Mouse (Mus musculus): Measurements from ENCODE around the gene Tradd. TPM values are rescaled to one million over a fixed set of nuclear protein-coding genes. Genes with fewer than 3 reads are reported as not detected.

The Tradd gene
- polyA plus RNA-seq, 1 experiment from 2014 or later = 22.9 TPM

GRCm38 (mm10) chr8:105288958-105289732 is 24.7 kb upstream of the Tradd start:
- ChIA-PET CTCF (interaction anchor here (0.9 kb wide), 1 partner anchor 168 kb away, joined by 3 read pairs; no protein-coding TSS in a partner anchor), POLR2A (interaction anchor here (1.3 to 2.4 kb wide), 2 partner anchors 15 to 24 kb away, joined by 4 to 6 read pairs; partner anchors contain the start of genes Fbxl8 and Tradd)

GRCm38 (mm10) chr8:105288231-105288630 is 23.8 kb upstream of the Tradd start:
- no peaks in the 10 kb centered on the region for H3K27me3 ChIP-seq
- ChIA-PET CTCF (no interaction called here), POLR2A (no interaction called here)
- no peak for ATAC-seq
- DNase-seq (ENCODE audit: low read depth, low spot score) = no peak
- no peak for TF ChIP-seq CTCF (IDR thresholded peaks at IDR 0.05)
- in situ Hi-C loops (cut with MboI; ENCODE audit: low pct_unique_long_range_greater_than_20kb) = no loop called here

More at GRCm38 (mm10) chr8:105288958-105289732, 24.7 kb upstream of the Tradd start:
- DNase-seq (ENCODE audit: low read depth, low spot score) (peak; percentile 84), ATAC-seq (peak; percentile 82)
- no peaks in the 10 kb centered on the region for H3K27me3 ChIP-seq
- in situ Hi-C loops (cut with MboI; ENCODE audit: low pct_unique_long_range_greater_than_20kb) = no loop called here
- TF ChIP-seq CTCF (IDR thresholded peaks at IDR 0.05) = no peak

GRCm38 (mm10) chr8:105286907-105287306 is 22.5 kb upstream of the Tradd start:
- ChIA-PET POLR2A (no interaction called here), CTCF (no interaction called here)
- in situ Hi-C loops (cut with MboI; ENCODE audit: low pct_unique_long_range_greater_than_20kb) = no loop called here
- DNase-seq (ENCODE audit: low read depth, low spot score) (no peak), ATAC-seq (no peak)
- no peak for TF ChIP-seq CTCF (IDR thresholded peaks at IDR 0.05)
- no peaks in the 10 kb centered on the region for H3K27me3 ChIP-seq

DNA sequence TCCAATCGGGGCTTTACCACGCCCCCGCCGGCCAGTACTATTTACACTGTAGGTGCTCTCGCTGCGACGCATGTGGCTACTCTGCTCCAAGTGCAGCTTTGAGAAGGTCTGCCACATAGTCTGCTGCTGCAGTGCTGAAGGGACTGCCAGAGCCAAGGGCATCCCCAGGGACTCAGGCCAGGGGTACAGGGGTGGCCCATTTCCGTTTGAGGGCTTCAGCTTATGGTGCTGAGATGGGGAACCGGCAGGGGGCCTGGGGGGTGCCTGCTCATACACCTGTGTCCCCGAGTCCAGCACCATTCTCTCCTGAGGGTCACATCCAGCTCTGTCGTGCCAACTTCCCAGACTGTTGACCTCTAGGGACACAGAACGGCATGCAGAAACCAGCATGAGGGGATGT is 21.1 kb upstream of the Tradd start:
- TF ChIP-seq CTCF (IDR thresholded peaks at IDR 0.05) = no peak
- ChIA-PET POLR2A (no interaction called here), CTCF (interaction anchor here (1.0 kb wide), 1 partner anchor 11 kb away, joined by 8 read pairs; no protein-coding TSS in a partner anchor)
- DNase-seq (ENCODE audit: low read depth, low spot score) (no peak), ATAC-seq (no peak)
- H3K27me3 ChIP-seq = no peaks in the 10 kb centered on the region
- in situ Hi-C loops (cut with MboI; ENCODE audit: low pct_unique_long_range_greater_than_20kb) = no loop called here

- DNase-seq (ENCODE audit: low read depth, low spot score) (no peak), ATAC-seq (no peak)
- in situ Hi-C loops (cut with MboI; ENCODE audit: low pct_unique_long_range_greater_than_20kb) = no loop called here
- no peak for TF ChIP-seq CTCF (IDR thresholded peaks at IDR 0.05)
- H3K27me3 ChIP-seq = no peaks in the 10 kb centered on the region
- POLR2A ChIA-PET = no interaction called here
- CTCF ChIA-PET = no interaction called here
These were observed 18.7 kb upstream of the Tradd start for GRCm38 (mm10) chr8:105283074-105283473.

DNA sequence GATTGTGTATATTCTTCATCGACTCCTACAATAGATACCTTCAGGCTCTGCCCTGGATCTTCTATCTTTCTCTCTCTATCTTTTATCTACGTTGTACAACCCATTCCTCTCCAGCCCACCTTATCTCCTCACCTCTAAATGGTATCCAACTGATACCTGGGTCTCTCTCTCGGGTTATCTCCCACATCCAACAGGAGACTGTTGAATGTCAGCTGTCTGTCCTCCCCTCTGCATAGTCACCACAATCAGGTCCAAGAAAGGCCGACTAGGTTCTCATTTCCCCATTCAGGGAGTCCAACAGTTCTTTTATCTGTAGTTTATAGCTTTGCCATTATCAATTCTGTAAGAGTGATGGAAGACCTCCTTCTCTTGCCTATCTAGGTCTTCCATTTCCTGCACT is 17.8 kb upstream of the Tradd start:
- no peak for TF ChIP-seq CTCF (IDR thresholded peaks at IDR 0.05)
- no peak for ATAC-seq
- ChIA-PET CTCF (no interaction called here), POLR2A (no interaction called here)
- no peak for DNase-seq (ENCODE audit: low read depth, low spot score)
- no peaks in the 10 kb centered on the region for H3K27me3 ChIP-seq
- in situ Hi-C loops (cut with MboI; ENCODE audit: low pct_unique_long_range_greater_than_20kb) = no loop called here

DNA sequence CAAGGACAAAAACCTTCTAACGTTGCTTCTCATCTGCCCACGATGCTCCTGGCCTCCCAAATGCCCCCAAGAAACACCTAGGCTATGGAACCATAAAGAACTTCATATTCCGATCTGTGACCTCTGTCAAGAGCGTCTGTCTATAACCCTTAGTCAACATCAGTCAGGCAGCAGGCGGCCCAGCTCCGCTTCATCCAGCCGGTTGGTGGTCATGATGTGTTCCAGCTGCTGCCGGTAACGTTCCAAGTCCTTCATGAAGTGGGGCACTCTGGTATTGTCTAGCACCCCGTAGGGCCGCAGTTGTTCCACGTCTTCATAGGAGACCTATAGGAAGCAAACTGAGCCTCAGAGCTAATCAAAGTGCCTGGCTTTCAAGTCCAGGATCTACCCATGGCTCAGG is 17.4 kb upstream of the Tradd start:
- ATAC-seq = no peak
- TF ChIP-seq CTCF (IDR thresholded peaks at IDR 0.05) = no peak
- H3K27me3 ChIP-seq = no peaks in the 10 kb centered on the region
- DNase-seq (ENCODE audit: low read depth, low spot score) = no peak
- ChIA-PET CTCF (no interaction called here), POLR2A (no interaction called here)
- in situ Hi-C loops (cut with MboI; ENCODE audit: low pct_unique_long_range_greater_than_20kb) = no loop called here

DNA sequence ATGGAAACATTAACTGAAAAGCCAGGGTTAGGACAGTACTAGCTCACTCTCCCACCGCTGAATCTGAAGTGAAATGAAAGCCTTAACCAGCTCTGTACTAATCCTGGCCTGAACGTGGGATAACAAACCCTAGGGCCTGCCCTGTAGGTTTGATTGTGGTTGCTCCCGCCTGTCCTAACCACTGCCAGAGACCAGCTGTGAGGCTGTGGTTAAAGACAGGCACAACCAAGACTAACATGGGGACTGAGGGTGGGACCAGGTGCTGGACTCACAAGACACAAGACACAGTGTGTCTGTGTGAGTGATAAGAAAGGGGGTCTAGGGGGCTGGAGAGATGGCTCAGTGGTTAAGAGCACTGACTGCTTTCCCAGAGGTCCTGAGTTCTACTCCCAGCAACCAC is 16.2 kb upstream of the Tradd start:
- POLR2A ChIA-PET = no interaction called here

DNA sequence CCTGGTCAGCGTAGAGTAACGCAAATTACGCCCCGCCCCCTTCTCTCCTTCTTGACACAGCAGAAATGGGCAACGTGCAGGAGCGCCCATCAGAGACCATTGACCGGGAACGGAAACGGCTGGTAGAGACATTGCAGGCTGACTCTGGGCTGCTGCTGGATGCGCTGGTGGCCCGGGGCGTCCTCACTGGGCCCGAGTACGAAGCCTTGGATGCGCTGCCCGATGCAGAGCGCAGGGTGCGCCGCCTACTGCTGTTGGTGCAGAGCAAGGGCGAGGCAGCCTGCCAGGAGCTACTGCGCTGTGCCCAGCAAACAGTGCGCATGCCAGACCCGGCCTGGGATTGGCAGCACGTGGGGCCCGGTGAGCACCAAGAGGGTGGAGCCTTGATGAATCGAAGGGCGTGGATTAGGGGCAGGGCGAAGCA is 14.5 kb upstream of the Tradd start:
- ChIA-PET CTCF (no interaction called here), POLR2A (no interaction called here)
- no peak for TF ChIP-seq CTCF (IDR thresholded peaks at IDR 0.05)
- ATAC-seq = no peak
- no peak for DNase-seq (ENCODE audit: low read depth, low spot score)
- H3K27me3 ChIP-seq = no peaks in the 10 kb centered on the region
- in situ Hi-C loops (cut with MboI; ENCODE audit: low pct_unique_long_range_greater_than_20kb) = no loop called here

More for the DNA sequence above, 16.2 kb upstream of the Tradd start:
- CTCF ChIA-PET = interaction anchor here (1.3 to 1.5 kb wide), 2 partner anchors 15 to 39 kb away, joined by 3 to 4 read pairs; partner anchors contain the start of gene Exoc3l
- no peak for TF ChIP-seq CTCF (IDR thresholded peaks at IDR 0.05)
- DNase-seq (ENCODE audit: low read depth, low spot score) (no peak), ATAC-seq (no peak)
- in situ Hi-C loops (cut with MboI; ENCODE audit: low pct_unique_long_range_greater_than_20kb) = no loop called here
- H3K27me3 ChIP-seq = no peaks in the 10 kb centered on the region

DNA sequence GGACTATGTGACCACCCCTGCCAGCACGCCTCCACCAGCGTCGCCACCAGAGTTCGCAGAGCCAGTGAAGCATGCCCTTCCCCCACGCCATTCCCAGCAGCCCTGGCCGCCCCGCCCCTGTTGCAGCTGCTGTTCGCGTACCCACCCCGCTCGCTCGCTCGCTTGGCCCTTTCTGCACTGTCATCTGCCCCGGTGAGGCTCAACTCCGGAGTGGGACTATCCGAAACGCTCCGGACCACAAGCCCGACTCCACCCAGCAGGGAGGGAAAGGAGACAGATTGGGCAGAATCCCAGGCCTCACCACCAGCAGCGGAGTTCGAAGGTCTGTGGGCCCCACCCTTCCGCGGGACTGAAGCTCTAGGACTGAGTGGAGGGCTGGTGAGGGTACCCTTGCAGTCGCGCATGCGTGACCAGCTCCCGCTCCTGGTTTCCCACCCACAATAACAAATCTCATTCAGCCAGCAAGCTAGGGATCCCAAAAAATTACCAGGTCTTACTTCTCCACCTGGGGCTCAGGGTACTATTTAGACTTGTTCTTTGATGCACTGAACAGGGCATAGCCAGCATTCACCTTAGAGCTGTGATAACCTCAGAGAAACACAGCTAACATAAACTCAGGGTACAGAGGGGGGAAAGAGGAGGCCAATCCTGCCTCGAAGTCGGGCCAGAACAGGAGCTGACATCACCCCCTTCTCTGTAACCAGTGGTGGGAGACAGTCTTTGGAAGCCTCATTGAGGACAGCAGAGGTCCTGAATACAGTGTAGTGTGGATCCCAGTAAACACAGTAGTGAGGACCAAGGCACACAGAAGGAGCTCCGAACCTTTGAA is 12.1 kb upstream of the Tradd start:
- ChIA-PET POLR2A (no interaction called here), CTCF (interaction anchor here (1.0 to 1.9 kb wide), 2 partner anchors 12 to 14 kb away, joined by 5 to 6 read pairs; partner anchors contain the start of genes Fbxl8 and Tradd)
- no peak for DNase-seq (ENCODE audit: low read depth, low spot score)
- in situ Hi-C loops (cut with MboI; ENCODE audit: low pct_unique_long_range_greater_than_20kb) = no loop called here
- ATAC-seq = no peak
- no peak for TF ChIP-seq CTCF (IDR thresholded peaks at IDR 0.05)
- no peaks in the 10 kb centered on the region for H3K27me3 ChIP-seq

GRCm38 (mm10) chr8:105275840-105276239 is 11.4 kb upstream of the Tradd start, which contains the start of gene Nol3:
Nol3 (plus strand) TSS chr8:105276140.
- TF ChIP-seq CTCF (IDR thresholded peaks at IDR 0.05) = no peak
- no peak for ATAC-seq
- ChIA-PET POLR2A (no interaction called here), CTCF (interaction anchor here (1.9 kb wide), 1 partner anchor 14 kb away, joined by 6 read pairs; no protein-coding TSS in a partner anchor)
- no peaks in the 10 kb centered on the region for H3K27me3 ChIP-seq
- in situ Hi-C loops (cut with MboI; ENCODE audit: low pct_unique_long_range_greater_than_20kb) = no loop called here
- DNase-seq (ENCODE audit: low read depth, low spot score) = no peak

Measured in Patski (cell line).